Mouse (Mus musculus): ENCODE measurements around the gene Rps15. TPM values are rescaled to one million over a fixed set of nuclear protein-coding genes. Genes with fewer than 3 reads are reported as not detected.

The Rps15 gene
- polyA plus RNA-seq, 1 experiment = 4,761 TPM

DNA sequence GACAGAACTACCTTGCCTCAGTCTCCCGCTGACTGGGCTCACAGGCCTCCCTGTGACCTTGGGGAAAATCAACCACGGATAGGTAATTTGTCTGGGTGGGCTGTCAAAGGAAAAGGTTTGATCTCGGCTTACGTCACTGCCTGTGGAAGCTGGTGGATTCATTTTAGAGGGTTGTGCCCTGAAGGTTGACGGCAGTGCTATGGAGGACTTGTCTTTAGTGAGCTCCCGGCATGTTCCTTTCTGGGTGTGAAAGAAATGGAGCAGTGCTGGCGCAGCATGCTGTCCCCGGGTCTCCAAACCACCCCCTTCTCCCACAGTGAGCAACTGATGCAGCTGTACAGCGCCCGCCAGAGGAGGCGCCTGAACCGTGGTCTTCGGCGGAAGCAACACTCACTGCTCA is 1.1 kb downstream of the Rps15 start:
- Histone ChIP-seq H3K79me2 (ENCODE audit: control insufficient read depth, insufficient read depth) (peaks cover 15% of the 10 kb centered on the region), H3K27me3 (ENCODE audit: control insufficient read depth, insufficient read depth, insufficient read length) (no peaks in the 10 kb centered on the region), H3K4me2 (ENCODE audit: low read depth) (peak overlapping the region; percentile 80), H3K4me3 (peak overlapping the region; percentile 94), H3K36me3 (ENCODE audit: control insufficient read depth, insufficient read depth) (peaks cover 22% of the 10 kb centered on the region), H3ac (ENCODE audit: control insufficient read depth, insufficient read length) (peak overlapping the region; percentile 67)
- TF ChIP-seq SRF (IDR thresholded peaks at IDR 0.05; ENCODE audit: control insufficient read depth, insufficient read length, low read depth) = no peak
- TF ChIP-seq MYOD1 (IDR thresholded peaks at IDR 0.05; ENCODE audit: control insufficient read depth in 1 of 3, insufficient read length in 2 of 3, low read depth in 2 of 3) = no peak
- no peak for TF ChIP-seq POLR2A (IDR thresholded peaks at IDR 0.05; ENCODE audit: insufficient read length, low read depth)
- no peak for TF ChIP-seq CEBPB (IDR thresholded peaks at IDR 0.05; ENCODE audit: insufficient read depth, poor library complexity, severe bottlenecking)
- no peak for TF ChIP-seq TCF12 (IDR thresholded peaks at IDR 0.05; ENCODE audit: insufficient read depth, poor library complexity, severe bottlenecking)
- TF ChIP-seq REST (IDR thresholded peaks at IDR 0.05; ENCODE audit: insufficient read depth, insufficient read length) = no peak
- no peak for TF ChIP-seq E2F4 (IDR thresholded peaks at IDR 0.05; ENCODE audit: insufficient read depth)

DNA sequence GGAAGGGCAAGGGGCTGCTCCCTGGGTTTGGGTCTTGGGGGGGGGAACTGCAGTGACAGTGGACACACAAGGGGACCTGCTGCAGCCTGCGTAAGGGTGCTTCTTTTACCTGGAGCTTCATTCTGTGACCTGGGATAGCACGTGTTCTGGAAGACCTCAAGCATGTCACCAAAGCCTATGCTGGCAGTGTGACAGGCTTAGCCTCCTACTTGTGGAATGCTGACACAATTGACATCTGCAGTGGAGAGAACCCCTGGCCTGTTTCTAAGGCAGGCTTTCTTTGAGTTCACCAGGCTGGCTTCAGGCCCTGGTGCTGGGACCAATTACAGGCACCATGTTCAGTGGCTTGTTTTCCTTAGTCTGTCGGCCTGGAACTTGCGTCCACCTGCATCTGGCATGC is 2.1 kb downstream of the Rps15 start:
- TF ChIP-seq E2F4 (IDR thresholded peaks at IDR 0.05; ENCODE audit: insufficient read depth) (no peak), POLR2A (IDR thresholded peaks at IDR 0.05; ENCODE audit: insufficient read length, low read depth) (peak; percentile 44)
- H3K79me2 ChIP-seq (ENCODE audit: control insufficient read depth, insufficient read depth) = peaks cover 15% of the 10 kb centered on the region
- H3K4me3 ChIP-seq = peak overlapping the region; percentile 94
- H3ac ChIP-seq (ENCODE audit: control insufficient read depth, insufficient read length) = no peak overlapping the region
- peaks cover 16% of the 10 kb centered on the region for H3K36me3 ChIP-seq (ENCODE audit: control insufficient read depth, insufficient read depth)
- peak overlapping the region; percentile 80 for H3K4me2 ChIP-seq (ENCODE audit: low read depth)
- peaks cover 7% of the 10 kb centered on the region for H3K27me3 ChIP-seq (ENCODE audit: control insufficient read depth, insufficient read depth, insufficient read length)

DNA sequence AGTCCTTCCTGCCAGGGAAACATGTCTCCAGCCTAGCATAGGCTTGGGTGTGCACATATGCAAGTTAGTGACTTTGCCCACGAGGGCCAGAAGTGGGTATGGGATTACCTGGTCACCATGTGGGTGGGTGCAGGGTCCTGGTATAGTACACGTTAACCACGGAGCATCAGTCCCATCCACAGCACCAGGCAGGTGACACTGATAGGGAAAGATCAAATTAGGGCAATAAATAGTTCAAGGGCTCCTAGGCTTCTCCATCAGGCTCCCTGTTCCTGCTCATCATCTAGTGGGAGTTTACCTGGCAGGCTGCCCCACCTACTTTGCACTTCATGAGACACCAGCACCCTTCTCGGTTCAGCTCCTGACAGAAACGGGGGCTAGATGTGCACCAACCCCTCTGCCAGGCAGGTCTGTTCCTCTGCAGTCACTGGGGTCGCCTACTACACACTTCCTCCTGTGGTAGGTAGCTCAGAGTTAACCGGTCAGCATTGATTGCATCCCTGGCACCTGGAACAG is 2.6 kb downstream of the Rps15 start:
- Histone ChIP-seq H3K79me2 (ENCODE audit: control insufficient read depth, insufficient read depth) (peaks cover 15% of the 10 kb centered on the region), H3K27me3 (ENCODE audit: control insufficient read depth, insufficient read depth, insufficient read length) (peaks cover 13% of the 10 kb centered on the region), H3ac (ENCODE audit: control insufficient read depth, insufficient read length) (no peak overlapping the region), H3K4me3 (no peak overlapping the region), H3K36me3 (ENCODE audit: control insufficient read depth, insufficient read depth) (peaks cover 16% of the 10 kb centered on the region), H3K4me2 (ENCODE audit: low read depth) (no peak overlapping the region)
- peak; percentile 89 for TF ChIP-seq POLR2AphosphoS2 (IDR thresholded peaks at IDR 0.05; ENCODE audit: insufficient read length, low read depth)
- TF ChIP-seq SRF (IDR thresholded peaks at IDR 0.05; ENCODE audit: control insufficient read depth, insufficient read length, low read depth) = no peak

GRCm38 (mm10) chr10:80295618-80296425 is 3.6 kb downstream of the Rps15 start, which contains the start of gene Apc2:
TSS of gene Apc2 (plus strand) at chr10:80295977.
- Histone ChIP-seq H3K4me2 (ENCODE audit: low read depth) (peak within 1 kb of the TSS; percentile 63), H3K4me3 (no peak within 1 kb of the TSS), H3K27me3 (ENCODE audit: control insufficient read depth, insufficient read depth, insufficient read length) (peaks cover 22% of the 10 kb centered on the region), H3ac (ENCODE audit: control insufficient read depth, insufficient read length) (no peak within 1 kb of the TSS), H3K79me2 (ENCODE audit: control insufficient read depth, insufficient read depth) (peaks cover 15% of the 10 kb centered on the region), H3K36me3 (ENCODE audit: control insufficient read depth, insufficient read depth) (peaks cover 16% of the 10 kb centered on the region)
- TF ChIP-seq POLR2A (IDR thresholded peaks at IDR 0.05; ENCODE audit: insufficient read length, low read depth) (no peak), USF1 (IDR thresholded peaks at IDR 0.05; ENCODE audit: low read depth) (no peak), E2F4 (IDR thresholded peaks at IDR 0.05; ENCODE audit: insufficient read depth) (no peak), SRF (IDR thresholded peaks at IDR 0.05; ENCODE audit: control insufficient read depth, insufficient read length, low read depth) (no peak), MAX (IDR thresholded peaks at IDR 0.05; ENCODE audit: low read depth) (no peak), POLR2AphosphoS2 (IDR thresholded peaks at IDR 0.05; ENCODE audit: insufficient read length, low read depth) (peak; percentile 84), CEBPB (IDR thresholded peaks at IDR 0.05; ENCODE audit: insufficient read depth, poor library complexity, severe bottlenecking) (no peak), REST (IDR thresholded peaks at IDR 0.05; ENCODE audit: insufficient read depth, insufficient read length) (no peak), MYOD1 (IDR thresholded peaks at IDR 0.05; ENCODE audit: control insufficient read depth in 1 of 3, insufficient read length in 2 of 3, low read depth in 2 of 3) (peak in 1 of 3 experiments; percentile 28)

DNA sequence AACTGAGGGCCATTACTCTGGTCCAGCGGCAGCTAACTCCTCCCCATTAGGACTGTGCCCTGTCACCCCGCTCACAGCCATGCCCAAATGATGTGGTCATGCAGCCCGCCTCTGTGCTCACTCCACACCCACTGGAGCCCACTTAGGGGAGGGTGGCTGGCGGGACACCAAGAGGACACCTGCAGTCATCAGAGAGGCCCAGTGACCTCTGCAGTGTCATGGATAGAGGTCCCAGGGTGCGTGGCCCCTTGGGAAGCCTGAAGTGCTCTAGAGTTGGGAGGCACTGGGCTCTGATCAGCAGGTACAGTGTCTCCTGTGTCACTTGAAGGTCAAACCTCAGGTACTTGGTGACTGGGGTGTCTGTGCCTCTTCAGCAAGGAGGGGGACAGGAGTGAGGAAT is 4.6 kb downstream of the Rps15 start:
- peaks cover 16% of the 10 kb centered on the region for H3K36me3 ChIP-seq (ENCODE audit: control insufficient read depth, insufficient read depth)
- no peak overlapping the region for H3ac ChIP-seq (ENCODE audit: control insufficient read depth, insufficient read length)
- peaks cover 15% of the 10 kb centered on the region for H3K79me2 ChIP-seq (ENCODE audit: control insufficient read depth, insufficient read depth)
- H3K27me3 ChIP-seq (ENCODE audit: control insufficient read depth, insufficient read depth, insufficient read length) = peaks cover 27% of the 10 kb centered on the region
- no peak overlapping the region for H3K4me2 ChIP-seq (ENCODE audit: low read depth)
- TF ChIP-seq POLR2AphosphoS2 (IDR thresholded peaks at IDR 0.05; ENCODE audit: insufficient read length, low read depth) (no peak), REST (IDR thresholded peaks at IDR 0.05; ENCODE audit: insufficient read depth, insufficient read length) (no peak), MYOG (IDR thresholded peaks at IDR 0.05; ENCODE audit: control insufficient read depth in 1 of 3, insufficient read depth in 1 of 3, insufficient read length in 2 of 3, low read depth in 2 of 3) (no peak), TCF3 (IDR thresholded peaks at IDR 0.05; ENCODE audit: insufficient read length, low read depth) (no peak), USF1 (IDR thresholded peaks at IDR 0.05; ENCODE audit: low read depth) (no peak), TCF12 (IDR thresholded peaks at IDR 0.05; ENCODE audit: insufficient read depth, poor library complexity, severe bottlenecking) (no peak), POLR2A (IDR thresholded peaks at IDR 0.05; ENCODE audit: insufficient read length, low read depth) (no peak), MYOD1 (IDR thresholded peaks at IDR 0.05; ENCODE audit: control insufficient read depth in 1 of 3, insufficient read length in 2 of 3, low read depth in 2 of 3) (no peak), SRF (IDR thresholded peaks at IDR 0.05; ENCODE audit: control insufficient read depth, insufficient read length, low read depth) (no peak), CEBPB (IDR thresholded peaks at IDR 0.05; ENCODE audit: insufficient read depth, poor library complexity, severe bottlenecking) (no peak), E2F4 (IDR thresholded peaks at IDR 0.05; ENCODE audit: insufficient read depth) (no peak), MAX (IDR thresholded peaks at IDR 0.05; ENCODE audit: low read depth) (no peak)
- no peak overlapping the region for H3K4me3 ChIP-seq
